21 mouse cellular contexts compared by ENCODE assay signal in genomic region chr17:5855560-5855959, GRCm38 (mm10). TPM values are rescaled to one million over a fixed set of nuclear protein-coding genes. Genes with fewer than 3 reads are reported as not detected.
A peak's percentile ranks its signal among the peaks of the same experiment; 100 is the strongest.
DNase-seq lines count a peak whose midpoint lies in the region; ATAC-seq and TF ChIP-seq lines count a peak whose summit lies in the region.
"Had no signal": no experiment of that assay in that cellular context is flagged by ENCODE, and none has a peak within 500 bp of the region (broad histone marks: within the 10 kb centered on the region; RNA-seq: fewer than 3 reads in every experiment).

No protein-coding gene starts in this region.

- DNase-seq in kidney, adult 9 months = peak; percentile 29
- no peak for DNase-seq in kidney, postnatal 36 days
- no peak for DNase-seq in adrenal gland, postnatal 36 days
- DNase-seq: adrenal gland, adult 2 months; adrenal gland, postnatal 14 days; cerebellum, adult 11-12 months; cerebellum, adult 8-10 months; cerebellum, postnatal 14 days; forebrain, postnatal 0 days; gastrocnemius, postnatal 25 days; heart, adult 2 months; heart, postnatal 14 days had no signal

- no peak overlapping the region for H3K4me3 ChIP-seq in intestine, embryonic 16.5 days (ENCODE audit: low read length)
- no peak overlapping the region for H3K4me3 ChIP-seq in small intestine, adult 2 months (ENCODE audit: low read depth, low read length)
- H3K4me3 ChIP-seq: heart, adult 2 months; heart, embryonic 10.5 days; heart, embryonic 13.5 days; hindbrain, embryonic 12.5 days; hindbrain, embryonic 15.5 days had no signal

- TF ChIP-seq POLR2A in small intestine, adult 2 months (IDR thresholded peaks at IDR 0.05; ENCODE audit: low read depth, low read length) = no peak

- TF ChIP-seq CTCF in small intestine, adult 2 months (IDR thresholded peaks at IDR 0.05; ENCODE audit: extremely low read depth, insufficient read length, insufficient replicate concordance, low read depth, low read length) = no peak

- H3K4me1 ChIP-seq in intestine, embryonic 16.5 days (ENCODE audit: control insufficient read depth, insufficient read depth, low read length) = peaks cover 22% of the 10 kb centered on the region
- H3K4me1 ChIP-seq in small intestine, adult 2 months (ENCODE audit: control insufficient read depth, insufficient read depth, insufficient read length, low read length) = peaks cover 25% of the 10 kb centered on the region
- H3K4me1 ChIP-seq: heart, embryonic 13.5 days; hindbrain, embryonic 12.5 days had no signal

- peak; percentile 84 for ATAC-seq in intestine, embryonic 16.5 days
- no peak for ATAC-seq in megakaryocyte progenitor cell, adult 5-6 weeks (replicated peaks; ENCODE audit: poor library complexity)
- ATAC-seq: CD4-positive, CD25-positive, alpha-beta regulatory T cell, adult 4 months; forebrain, embryonic 14.5 days; forebrain, postnatal 0 days had no signal

- H3K9me3 ChIP-seq in intestine, embryonic 16.5 days (ENCODE audit: control insufficient read depth, low read length) = no peaks in the 10 kb centered on the region
- H3K9me3 ChIP-seq: heart, embryonic 10.5 days; heart, embryonic 13.5 days; hindbrain, embryonic 12.5 days; hindbrain, embryonic 15.5 days had no signal

- H3K36me3 ChIP-seq in intestine, embryonic 16.5 days (ENCODE audit: control insufficient read depth, insufficient read depth, low read length) = peaks cover 8% of the 10 kb centered on the region; the same call in 1 of the 2 replicates
- H3K36me3 ChIP-seq in small intestine, adult 2 months (ENCODE audit: control insufficient read depth, insufficient read depth, low read length) = peaks cover 8% of the 10 kb centered on the region
- H3K36me3 ChIP-seq: heart, embryonic 10.5 days; hindbrain, embryonic 15.5 days had no signal

- no peak overlapping the region for H3K27ac ChIP-seq in intestine, embryonic 16.5 days (ENCODE audit: low read length)
- 0 out of 2 replicates have a peak overlapping the region, but pooled peaks have one; percentile 26 for H3K27ac ChIP-seq in small intestine, adult 2 months (ENCODE audit: insufficient read depth, low read depth, low read length)
- H3K27ac ChIP-seq: heart, adult 2 months; heart, embryonic 10.5 days; heart, embryonic 13.5 days; hindbrain, embryonic 12.5 days; hindbrain, embryonic 15.5 days had no signal

- no peak overlapping the region for H3K4me2 ChIP-seq in intestine, embryonic 16.5 days (ENCODE audit: low read depth, low read length)
- H3K4me2 ChIP-seq: heart, embryonic 13.5 days; hindbrain, embryonic 12.5 days; hindbrain, embryonic 15.5 days had no signal

- H3K9ac ChIP-seq in intestine, embryonic 16.5 days (ENCODE audit: low read depth, low read length) = no peak overlapping the region
- H3K9ac ChIP-seq: forebrain, postnatal 0 days; heart, embryonic 13.5 days; hindbrain, embryonic 12.5 days; hindbrain, embryonic 15.5 days had no signal

- no peaks in the 10 kb centered on the region for H3K27me3 ChIP-seq in intestine, embryonic 16.5 days (replicated peaks; ENCODE audit: control insufficient read depth, insufficient read depth, low read length)
- no peaks in the 10 kb centered on the region for H3K27me3 ChIP-seq in small intestine, adult 2 months (ENCODE audit: control insufficient read depth, insufficient read depth, low read length)
- H3K27me3 ChIP-seq: heart, embryonic 13.5 days; hindbrain, embryonic 12.5 days; hindbrain, embryonic 15.5 days had no signal

RNA-seq across cellular contexts. Expression of gene Snx9, which starts 14.4 kb away (rescaled TPM):
- polyA plus RNA-seq in intestine, embryonic 16.5 days (2015; fragmentation: Nextera tagmentation; extraction: Ambion mirVana) = 52.6 and 61.6 TPM in 2 replicates
- 28.0 and 66.3 TPM in 2 replicates for polyA plus RNA-seq in small intestine, adult 2 months (2012; rRNA removed)
- total RNA-seq in megakaryocyte progenitor cell, adult 5-6 weeks (2015) = 50.4 and 52.7 TPM in 2 replicates
- total RNA-seq in megakaryocyte progenitor cell, adult 5-6 weeks (2017) = 31.3 and 35.4 TPM in 2 replicates
- total RNA-seq in adrenal gland, postnatal 36 days (2021) = 10 to 100 TPM; 49.7 to 57.2 TPM
